In genomic region chr6:40228981-40229380, GRCm38 (mm10) we compare ENCODE assay signal across 25 mouse cellular contexts.
DNase-seq lines count a peak whose midpoint lies in the region; ATAC-seq and TF ChIP-seq lines count a peak whose summit lies in the region.
"Had no signal": no experiment of that assay in that cellular context is flagged by ENCODE, and none has a peak within 500 bp of the region (broad histone marks: within the 10 kb centered on the region; RNA-seq: fewer than 3 reads in every experiment).

No protein-coding gene starts in this region.

- H3K36me3 ChIP-seq in midbrain, postnatal 0 days (ENCODE audit: insufficient read depth, low read length), result no peaks in the 10 kb centered on the region
- no peaks in the 10 kb centered on the region for H3K36me3 ChIP-seq in midbrain, embryonic 15.5 days (replicated peaks)
- H3K36me3 ChIP-seq: hindbrain, embryonic 12.5 days; limb, embryonic 13.5 days; midbrain, embryonic 12.5 days had no signal

- no peak overlapping the region for H3K27ac ChIP-seq in midbrain, postnatal 0 days (ENCODE audit: low read depth, low read length)
- H3K27ac ChIP-seq in midbrain, embryonic 15.5 days, result no peak overlapping the region
- H3K27ac ChIP-seq: hindbrain, embryonic 12.5 days; limb, embryonic 13.5 days; midbrain, embryonic 12.5 days had no signal

- H3K4me3 ChIP-seq in midbrain, postnatal 0 days (ENCODE audit: low read depth, low read length), result no peak overlapping the region
- H3K4me3 ChIP-seq in midbrain, embryonic 15.5 days, result no peak overlapping the region
- H3K4me3 ChIP-seq: erythroblast, embryonic 14.5 days; hindbrain, embryonic 12.5 days; limb, embryonic 13.5 days; megakaryocyte, embryonic 14.5 days; midbrain, embryonic 12.5 days had no signal

- no peak; the same call in 1 of the 2 replicates for ATAC-seq in cerebellum, adult (ENCODE audit: insufficient number of reproducible peaks, low FRiP score, low TSS enrichment)
- no peak for ATAC-seq in midbrain, postnatal 0 days (ENCODE audit: low FRiP score)
- no peak for ATAC-seq in midbrain, embryonic 15.5 days (replicated peaks)
- ATAC-seq: intestine, postnatal 0 days; lung, postnatal 0 days had no signal

- no peak overlapping the region for H3K4me2 ChIP-seq in midbrain, postnatal 0 days (ENCODE audit: low read depth, low read length, poor library complexity, severe bottlenecking)
- H3K4me2 ChIP-seq in midbrain, embryonic 15.5 days, result no peak overlapping the region
- H3K4me2 ChIP-seq: heart, embryonic 11.5 days; hindbrain, embryonic 12.5 days; limb, embryonic 13.5 days; liver, embryonic 11.5 days; midbrain, embryonic 12.5 days had no signal

- no peak for TF ChIP-seq CTCF in midbrain, postnatal 0 days (IDR thresholded peaks at IDR 0.05)

- WGBS in midbrain, postnatal 0 days, result 76% methylated on average over 2 of the region's 2 CpGs
- WGBS in midbrain, embryonic 15.5 days, result 71% methylated on average over 2 of the region's 2 CpGs

- H3K9me3 ChIP-seq in midbrain, postnatal 0 days (ENCODE audit: low read length), result no peaks in the 10 kb centered on the region
- no peaks in the 10 kb centered on the region for H3K9me3 ChIP-seq in midbrain, embryonic 15.5 days
- H3K9me3 ChIP-seq: hindbrain, embryonic 12.5 days; limb, embryonic 13.5 days; megakaryocyte, embryonic 14.5 days; midbrain, embryonic 12.5 days had no signal

- no peak overlapping the region for H3K9ac ChIP-seq in midbrain, postnatal 0 days (replicated peaks; ENCODE audit: low read length, poor library complexity, severe bottlenecking)
- H3K9ac ChIP-seq in midbrain, embryonic 15.5 days, result no peak overlapping the region
- H3K9ac ChIP-seq: hindbrain, embryonic 12.5 days; limb, embryonic 13.5 days; midbrain, embryonic 12.5 days had no signal

- H3K27me3 ChIP-seq in midbrain, postnatal 0 days (ENCODE audit: insufficient read depth, low read length), result no peaks in the 10 kb centered on the region
- no peaks in the 10 kb centered on the region for H3K27me3 ChIP-seq in midbrain, embryonic 15.5 days (replicated peaks)
- H3K27me3 ChIP-seq: CH12.LX; hindbrain, embryonic 12.5 days; limb, embryonic 13.5 days; midbrain, embryonic 12.5 days had no signal

- H3K4me1 ChIP-seq in midbrain, postnatal 0 days (ENCODE audit: insufficient read depth, low read length), result peaks cover 1% of the 10 kb centered on the region; the same call in 1 of the 2 replicates
- H3K4me1 ChIP-seq in midbrain, embryonic 15.5 days, result peaks cover 4% of the 10 kb centered on the region
- H3K4me1 ChIP-seq: hindbrain, embryonic 12.5 days; limb, embryonic 13.5 days; megakaryocyte, embryonic 14.5 days had no signal

- peak; percentile 20 for DNase-seq in cerebellum, adult 11 months
- peak; percentile 39 for DNase-seq in midbrain, postnatal 0 days (ENCODE audit: low spot score)
- peak; percentile 62 to 74 for DNase-seq in cerebellum, postnatal 14 days
- no peak for DNase-seq in frontal cortex, postnatal 10 days (ENCODE audit: low spot score in 2 of 2)
- no peak for DNase-seq in urinary bladder, postnatal 4 days (ENCODE audit: low spot score in 2 of 2)
- DNase-seq: adrenal gland, adult 8-10 months; gastrocnemius, postnatal 36 days; heart, adult 18-20 months; heart, postnatal 36 days; kidney, adult 9 months; kidney, postnatal 10 days; lung, postnatal 4 days; thymus, postnatal 4 days had no signal

Comparison
In these comparisons a context has a peak if more than half of its experiments do, and no peak if none do; other contexts are left out.
1. DNase-seq: peak in cerebellum, adult 11 months (single experiment), midbrain, postnatal 0 days (single experiment) and cerebellum, postnatal 14 days (2 of 2); none in frontal cortex, postnatal 10 days (0 of 2) and urinary bladder, postnatal 4 days (0 of 2).